Mouse (Mus musculus) liver, embryonic 16.5 days (tissue): ENCODE results near the gene Slc12a1. TPM values are rescaled to one million over a fixed set of nuclear protein-coding genes. Genes with fewer than 3 reads are reported as not detected.

ENCODE experiments used
- ATAC-seq: fragments of 200-750 bp; cut with Nextera tagmentation; 2 replicates; pipeline ENCODE4 v1.8.0; 2017; ENCODE audit warnings: low read depth, mild to moderate bottlenecking, moderate number of reproducible peaks, moderate library complexity
- H3K27ac ChIP-seq: fragments of 300-500 bp; sonication (generic); 2 replicates; pipeline ENCODE4 v1.5.1; 2014; ENCODE audit warnings: mild to moderate bottlenecking, low read length
- H3K27me3 ChIP-seq: fragments of 300-500 bp; sonication (generic); 2 replicates; pipeline ENCODE4 v1.6.1; 2014; ENCODE audit warnings: low read depth, low read length, mixed read lengths; ENCODE audit not compliant: control insufficient read depth, insufficient read depth
- H3K36me3 ChIP-seq: fragments of 300-500 bp; sonication (generic); 2 replicates; pipeline ENCODE4 v1.6.1; 2014; ENCODE audit warnings: mild to moderate bottlenecking; ENCODE audit not compliant: control insufficient read depth, insufficient read depth
- H3K4me1 ChIP-seq: fragments of 300-500 bp; sonication (generic); 2 replicates; pipeline ENCODE4 v1.6.1; 2014; ENCODE audit warnings: low read depth, low read length, mixed read lengths; ENCODE audit not compliant: control insufficient read depth
- H3K4me2 ChIP-seq: fragments of 300-500 bp; sonication (generic); 2 replicates; pipeline ENCODE4 v1.6.1; 2014; ENCODE audit warnings: low read depth, low read length, mixed read lengths
- H3K4me3 ChIP-seq: fragments of 300-500 bp; sonication (generic); 2 replicates; pipeline ENCODE4 v1.5.1; 2014; ENCODE audit warnings: low read depth, mild to moderate bottlenecking, low read length
- H3K9ac ChIP-seq: fragments of 300-500 bp; sonication (generic); 2 replicates; pipeline ENCODE4 v1.6.1; 2014; ENCODE audit warnings: low read depth, low read length
- H3K9me3 ChIP-seq: fragments of 300-500 bp; sonication (generic); replicated peaks from 2 replicates; pipeline ENCODE4 v1.6.1; 2016; ENCODE audit warnings: low read length; ENCODE audit not compliant: control insufficient read depth
- WGBS: fragments of 180-500 bp; shearing (Covaris S2); extraction: QIAGEN DNeasy Blood & Tissue Kit; methylation state at CpG from one replicate; pipeline ENCODE4 v1.1.7; 2014; ENCODE audit not compliant: insufficient replicate concordance; 5-methylcytosine and 5-hydroxymethylcytosine counted together
- polyA plus RNA-seq: library from polyadenylated mRNA; unstranded; fragments of >200 nt; fragmentation: Nextera tagmentation; extraction: Ambion mirVana; gene quantifications from 2 replicates; pipeline ENCODE4 v1.2.1, GENCODE M21; 2015

The Slc12a1 gene
- polyA plus RNA-seq, 1 experiment from 2014 or later, result 0.01 TPM

DNA sequence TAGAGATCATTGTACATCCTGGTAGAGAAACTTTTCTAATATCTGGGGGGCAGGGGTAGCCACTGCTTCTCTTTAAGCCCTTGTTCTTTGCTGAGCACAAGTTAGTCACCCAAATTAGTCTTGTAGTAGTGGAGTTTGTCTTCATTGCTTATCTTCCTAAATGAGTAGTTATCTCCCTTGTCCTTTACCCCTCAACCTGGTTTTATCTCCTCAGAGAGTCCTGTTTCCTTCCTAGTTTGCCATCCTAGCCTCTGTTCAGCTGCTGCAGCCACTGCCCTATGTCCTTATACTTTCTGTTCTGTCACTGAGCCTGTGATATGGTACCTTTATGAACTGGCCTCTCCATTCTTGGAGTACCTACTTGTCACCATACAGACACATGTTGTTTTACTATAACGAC lies 69.4 kb downstream of the Slc12a1 start:
- no peak overlapping the region for H3K4me2 ChIP-seq
- ATAC-seq, result no peak
- H3K27ac ChIP-seq, result no peak overlapping the region
- no peak overlapping the region for H3K9ac ChIP-seq
- H3K4me1 ChIP-seq, result no peaks in the 10 kb centered on the region; the same call in 1 of the 2 replicates
- no peak overlapping the region for H3K4me3 ChIP-seq
- no peaks in the 10 kb centered on the region for H3K9me3 ChIP-seq
- H3K27me3 ChIP-seq, result no peaks in the 10 kb centered on the region
- 56% methylated on average over 1 of the region's 1 CpGs for WGBS
- H3K36me3 ChIP-seq, result no peaks in the 10 kb centered on the region

DNA sequence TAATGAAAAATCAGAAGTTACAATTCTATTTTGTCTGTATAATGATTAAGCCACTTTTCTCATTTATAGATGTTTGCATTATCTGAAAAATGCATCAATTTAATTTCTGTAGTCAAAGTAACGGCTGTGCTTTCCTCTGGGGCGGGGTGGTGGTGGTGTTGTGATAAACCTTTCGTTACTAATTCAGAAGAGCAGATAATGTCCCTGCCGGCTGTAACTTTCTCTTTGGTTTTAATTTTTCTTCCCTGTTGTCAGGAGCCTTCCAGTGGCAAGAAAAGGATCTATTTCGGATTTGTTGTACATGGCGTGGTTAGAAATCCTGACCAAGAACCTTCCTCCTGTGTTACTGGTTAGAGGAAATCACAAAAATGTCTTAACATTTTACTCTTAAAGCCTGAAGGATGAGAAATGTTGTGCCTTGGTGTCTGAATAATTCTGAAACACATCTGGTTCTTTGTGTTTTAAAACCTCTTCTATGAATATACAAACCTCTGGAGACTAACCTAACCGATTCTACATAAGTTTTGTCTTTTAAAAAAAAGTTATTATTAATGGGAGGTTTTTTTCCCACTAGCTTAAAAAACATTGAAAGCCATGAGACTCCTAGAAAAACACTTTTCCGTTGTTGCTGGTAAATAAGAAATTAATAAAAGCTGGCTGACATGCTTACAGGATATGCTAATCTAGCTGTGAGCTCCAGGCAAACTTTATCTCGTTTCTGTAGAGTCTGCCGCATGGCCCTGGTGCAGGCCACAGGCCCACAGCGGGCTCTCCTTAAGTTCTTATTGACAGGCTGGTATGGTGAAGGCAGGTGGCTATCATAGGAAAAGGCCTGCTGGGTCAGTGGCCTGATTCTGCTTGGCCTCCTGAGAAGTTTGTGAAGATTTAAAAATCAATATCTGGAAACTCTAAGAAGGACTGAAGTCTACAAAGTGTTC lies 76.4 kb downstream of the Slc12a1 start:
- H3K4me2 ChIP-seq, result peak overlapping the region; percentile 40; the same call in 1 of the 2 replicates
- peak; percentile 79 for ATAC-seq
- H3K27ac ChIP-seq, result no peak overlapping the region

DNA sequence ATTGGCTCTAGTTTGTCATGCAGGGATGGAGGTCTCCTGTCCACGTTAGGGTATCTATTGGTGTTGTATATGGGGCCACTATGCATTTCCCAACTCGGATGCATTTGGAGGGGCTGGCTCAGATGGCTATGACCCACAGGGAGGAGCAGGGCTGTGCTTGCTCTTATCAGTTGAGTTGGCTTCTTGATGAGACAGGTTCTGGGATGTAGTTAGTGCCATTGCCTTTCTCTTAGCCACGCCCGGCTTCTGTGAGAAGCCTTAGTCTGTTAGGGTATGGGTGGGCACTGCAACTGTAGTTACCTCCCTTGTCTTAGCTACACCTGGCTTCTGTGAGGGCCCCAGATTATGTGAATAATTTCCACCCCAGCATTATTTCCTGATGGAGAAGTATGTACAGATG lies 79.9 kb downstream of the Slc12a1 start:
- Histone ChIP-seq H3K4me1 (peaks cover 2% of the 10 kb centered on the region; the same call in 1 of the 2 replicates), H3K4me2 (no peak overlapping the region), H3K9me3 (no peaks in the 10 kb centered on the region), H3K9ac (no peak overlapping the region), H3K27ac (no peak overlapping the region), H3K27me3 (no peaks in the 10 kb centered on the region), H3K36me3 (no peaks in the 10 kb centered on the region), H3K4me3 (no peak overlapping the region)
- 36% methylated on average over 4 of the region's 4 CpGs for WGBS
- ATAC-seq, result peak; percentile 62

More for the DNA sequence above, 76.4 kb downstream of the Slc12a1 start:
- H3K36me3 ChIP-seq, result no peaks in the 10 kb centered on the region
- no peak overlapping the region for H3K9ac ChIP-seq
- no peaks in the 10 kb centered on the region for H3K27me3 ChIP-seq
- no peak overlapping the region for H3K4me3 ChIP-seq
- H3K4me1 ChIP-seq, result peaks cover 2% of the 10 kb centered on the region; the same call in 1 of the 2 replicates
- 36% methylated on average over 11 of the region's 11 CpGs for WGBS
- H3K9me3 ChIP-seq, result no peaks in the 10 kb centered on the region

DNA sequence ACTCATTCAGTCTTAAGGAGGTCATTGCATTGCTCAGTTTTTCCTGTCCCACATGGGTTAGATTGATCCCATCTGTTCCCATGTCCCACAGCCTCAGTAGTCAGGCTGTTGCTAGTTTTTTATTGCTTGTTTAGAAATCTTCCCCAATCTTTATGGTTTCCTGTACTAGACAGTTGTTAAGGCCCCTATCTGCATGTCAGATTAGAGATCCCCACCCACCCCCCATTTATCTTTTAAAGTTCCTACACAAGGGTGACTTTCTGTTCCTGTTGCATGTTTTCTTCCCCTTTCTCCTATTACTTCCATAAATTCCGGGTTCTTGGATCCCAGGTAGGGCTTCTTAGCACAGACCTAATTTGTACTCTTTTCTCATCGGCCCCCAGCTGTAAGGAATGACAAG lies 81.2 kb downstream of the Slc12a1 start:
- ATAC-seq, result no peak
- Histone ChIP-seq H3K4me1 (peaks cover 2% of the 10 kb centered on the region; the same call in 1 of the 2 replicates), H3K36me3 (no peaks in the 10 kb centered on the region), H3K27me3 (no peaks in the 10 kb centered on the region), H3K9me3 (no peaks in the 10 kb centered on the region), H3K4me2 (no peak overlapping the region), H3K27ac (no peak overlapping the region), H3K9ac (no peak overlapping the region), H3K4me3 (no peak overlapping the region)
- 58% methylated on average over 2 of the region's 2 CpGs for WGBS

DNA sequence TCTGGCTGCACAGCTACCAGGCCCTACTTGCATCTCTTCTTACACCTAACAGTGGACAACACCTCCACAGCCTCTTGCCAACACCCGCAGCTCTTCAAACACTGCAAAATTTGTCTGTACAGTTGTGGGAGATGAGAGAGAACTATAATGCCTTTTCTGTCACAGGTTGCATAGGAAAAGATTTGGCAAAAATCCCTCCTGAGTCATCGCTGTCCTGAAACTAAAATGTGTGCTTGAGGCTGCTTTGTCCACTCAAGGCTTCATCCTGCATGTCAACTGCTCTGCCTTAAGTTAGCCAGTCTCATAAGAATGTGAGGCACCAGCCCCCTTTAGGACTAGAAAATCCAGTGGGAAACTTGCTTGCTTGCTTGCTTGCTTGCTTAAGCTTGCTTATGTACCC lies 81.7 kb downstream of the Slc12a1 start:
- ATAC-seq, result no peak
- H3K9me3 ChIP-seq, result no peaks in the 10 kb centered on the region
- no peak overlapping the region for H3K27ac ChIP-seq

DNA sequence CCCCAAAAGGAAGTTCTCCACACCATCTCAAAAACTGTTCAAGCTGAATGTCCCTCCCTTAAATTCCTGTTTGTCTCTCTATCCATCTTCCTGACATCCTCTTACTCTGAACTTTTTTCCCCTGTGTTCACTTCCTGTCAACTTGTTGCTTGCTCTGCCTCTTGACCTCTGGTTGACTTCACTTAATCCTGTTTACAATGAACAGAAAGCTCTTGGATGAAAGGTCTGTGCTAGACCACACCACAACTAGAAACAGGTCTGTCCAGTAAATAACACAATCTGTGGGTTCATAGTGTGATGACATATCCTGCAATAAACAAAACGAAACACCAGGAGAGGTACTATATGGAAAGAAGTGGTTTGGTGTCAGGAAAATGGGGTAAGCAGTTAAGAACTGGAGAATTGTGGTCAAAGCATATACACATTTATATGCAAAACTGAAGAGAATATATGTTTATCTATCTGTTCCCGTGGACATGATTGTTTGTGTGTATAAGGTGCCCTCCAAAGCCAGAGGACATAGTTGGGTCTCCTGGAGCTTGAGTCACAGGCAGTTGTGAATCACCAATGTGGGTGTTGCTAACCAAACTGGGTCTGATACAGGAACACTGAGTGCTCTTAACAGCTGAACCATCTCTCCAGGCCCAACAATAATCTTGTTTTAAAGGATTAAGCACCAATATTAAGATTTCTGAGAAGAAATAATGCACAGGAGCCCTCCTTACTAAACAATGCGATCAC lies 93.4 kb downstream of the Slc12a1 start:
- Histone ChIP-seq H3K4me1 (peaks cover 8% of the 10 kb centered on the region), H3K36me3 (peaks cover 6% of the 10 kb centered on the region), H3K27ac (no peak overlapping the region), H3K4me3 (no peak overlapping the region), H3K9me3 (no peaks in the 10 kb centered on the region), H3K27me3 (no peaks in the 10 kb centered on the region), H3K9ac (no peak overlapping the region), H3K4me2 (peak overlapping the region; percentile 79; the same call in 1 of the 2 replicates)
- ATAC-seq, result no peak
- 82% methylated on average over 3 of the region's 3 CpGs for WGBS

More for the DNA sequence above, 81.7 kb downstream of the Slc12a1 start:
- no peak overlapping the region for H3K4me2 ChIP-seq
- H3K4me1 ChIP-seq, result peaks cover 1% of the 10 kb centered on the region; the same call in 1 of the 2 replicates
- no peak overlapping the region for H3K9ac ChIP-seq
- no peaks in the 10 kb centered on the region for H3K36me3 ChIP-seq
- H3K27me3 ChIP-seq, result no peaks in the 10 kb centered on the region
- H3K4me3 ChIP-seq, result no peak overlapping the region
- WGBS, result 68% methylated on average over 2 of the region's 2 CpGs

DNA sequence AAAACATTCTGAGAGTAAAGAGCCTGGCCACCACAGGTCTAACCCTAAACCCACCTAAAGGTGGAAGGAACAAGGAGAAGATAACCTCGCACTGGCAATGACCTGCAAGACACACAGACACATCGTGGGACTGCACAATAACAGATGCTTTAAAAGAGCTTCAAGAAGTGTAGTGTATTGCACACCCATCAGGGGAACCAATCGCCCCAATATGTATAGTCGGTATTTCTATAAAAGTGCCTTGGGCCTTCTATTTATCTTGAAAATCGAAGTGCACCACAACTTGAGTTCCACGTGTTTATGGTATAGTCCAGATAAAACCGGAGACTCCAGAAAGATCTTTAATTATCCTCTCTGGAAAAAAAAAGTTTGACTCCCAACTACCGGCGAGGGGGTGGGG lies 94.4 kb downstream of the Slc12a1 start:
- H3K4me1 ChIP-seq, result peaks cover 14% of the 10 kb centered on the region
- no peak for ATAC-seq
- peaks cover 14% of the 10 kb centered on the region for H3K36me3 ChIP-seq
- peak overlapping the region; percentile 90 for H3K27ac ChIP-seq
- H3K4me2 ChIP-seq, result peak overlapping the region; percentile 79
- H3K9ac ChIP-seq, result peak overlapping the region; percentile 86
- H3K4me3 ChIP-seq, result peak overlapping the region; percentile 86
- H3K9me3 ChIP-seq, result no peaks in the 10 kb centered on the region
- WGBS, result 4% methylated on average over 9 of the region's 9 CpGs
- no peaks in the 10 kb centered on the region for H3K27me3 ChIP-seq

DNA sequence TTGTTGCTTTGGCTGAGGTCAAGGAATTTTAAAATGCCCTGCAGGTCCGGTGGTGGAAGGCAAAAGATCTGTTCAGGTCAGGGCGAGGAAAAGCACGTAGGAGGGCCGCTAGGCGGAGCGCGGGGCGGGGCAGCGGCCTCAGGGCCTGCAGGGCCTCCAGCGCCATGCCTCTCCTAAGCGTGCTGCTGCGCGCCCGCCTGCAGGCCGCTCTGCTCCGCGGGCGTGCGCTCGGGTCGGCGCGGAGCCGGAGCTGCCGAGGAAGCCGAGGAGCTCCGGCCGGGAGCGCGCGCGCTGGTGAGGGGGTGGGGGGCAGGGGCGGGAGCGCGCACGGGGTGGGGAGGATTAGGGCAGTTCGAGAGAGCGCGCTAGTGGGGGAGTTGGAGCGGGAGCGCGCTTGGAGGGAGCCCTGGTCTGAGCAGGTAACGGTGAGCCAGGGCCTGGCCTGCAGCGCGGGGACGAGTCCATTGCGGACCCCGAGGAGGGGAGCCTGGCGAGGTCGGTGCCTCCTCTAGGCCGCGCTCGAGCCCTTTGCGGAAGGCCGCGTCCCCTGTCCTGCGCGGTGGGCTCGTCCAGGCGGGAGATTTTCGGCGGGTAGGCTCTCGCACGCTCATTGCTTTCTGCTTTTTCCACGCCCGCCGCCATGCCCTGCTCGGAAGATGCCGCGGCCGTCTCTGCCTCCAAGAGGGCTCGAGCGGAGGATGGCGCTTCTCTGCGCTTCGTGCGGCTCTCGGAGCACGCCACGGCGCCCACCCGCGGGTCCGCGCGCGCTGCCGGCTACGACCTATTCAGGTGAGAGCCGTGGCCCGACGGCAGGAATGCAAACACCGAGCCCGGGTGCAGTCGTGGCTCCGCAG lies 95.0 kb downstream of the Slc12a1 start, which contains the start of gene Dut:
Dut (plus strand) TSS at position 83 of the 854 bp plus-strand sequence.
- no peaks in the 10 kb centered on the region for H3K27me3 ChIP-seq
- peak within 1 kb of the TSS; percentile 90 for H3K27ac ChIP-seq
- peak within 1 kb of the TSS; percentile 86 for H3K4me3 ChIP-seq
- peak within 1 kb of the TSS; percentile 79 for H3K4me2 ChIP-seq
- WGBS, result under 1% methylated on average over 83 of the region's 96 CpGs
- peak within 1 kb of the TSS; percentile 86 for H3K9ac ChIP-seq
- no peaks in the 10 kb centered on the region for H3K9me3 ChIP-seq
- peak; percentile 97 for ATAC-seq
- H3K36me3 ChIP-seq, result peaks cover 21% of the 10 kb centered on the region
- peaks cover 16% of the 10 kb centered on the region for H3K4me1 ChIP-seq
